Mouse (Mus musculus) ES-Bruce4 (cell line): Measurements from ENCODE around the gene Zfp524.

Experiments used
- CTCF ChIP-seq: IDR thresholded peaks from one replicate; pipeline ENCODE4 v1.8.1; 2011; ENCODE audit warnings: low read depth, low read length
- EP300 ChIP-seq: IDR thresholded peaks from 2 replicates; pipeline ENCODE4 v1.6.1; 2011; ENCODE audit warnings: low read depth, low read length; ENCODE audit not compliant: insufficient read depth
- POLR2A ChIP-seq: IDR thresholded peaks from one replicate; pipeline ENCODE4 v1.8.1; 2011; ENCODE audit warnings: low read length; ENCODE audit not compliant: insufficient read depth

- TF ChIP-seq CTCF (no peak), POLR2A (no peak), EP300 (no peak)
Measured at GRCm38 (mm10) chr7:5035628-5036027, 21.4 kb downstream of the Zfp524 start.
